Mouse (Mus musculus) spleen, adult 2 months (tissue): ENCODE results near the gene Fut11.

Experiments used
- CTCF ChIP-seq: fragments of 200-500 bp; IDR thresholded peaks from 2 replicates; pipeline ENCODE4 v1.5.1; 2011; ENCODE audit warnings: mild to moderate bottlenecking, inconsistent platforms; ENCODE audit not compliant: insufficient read depth, insufficient read length, insufficient replicate concordance; ENCODE audit errors: extremely low read depth
- POLR2A ChIP-seq: fragments of 200-500 bp; IDR thresholded peaks from 2 replicates; pipeline ENCODE4 v1.6.1; 2011; ENCODE audit warnings: low read depth, low read length, inconsistent platforms

DNA sequence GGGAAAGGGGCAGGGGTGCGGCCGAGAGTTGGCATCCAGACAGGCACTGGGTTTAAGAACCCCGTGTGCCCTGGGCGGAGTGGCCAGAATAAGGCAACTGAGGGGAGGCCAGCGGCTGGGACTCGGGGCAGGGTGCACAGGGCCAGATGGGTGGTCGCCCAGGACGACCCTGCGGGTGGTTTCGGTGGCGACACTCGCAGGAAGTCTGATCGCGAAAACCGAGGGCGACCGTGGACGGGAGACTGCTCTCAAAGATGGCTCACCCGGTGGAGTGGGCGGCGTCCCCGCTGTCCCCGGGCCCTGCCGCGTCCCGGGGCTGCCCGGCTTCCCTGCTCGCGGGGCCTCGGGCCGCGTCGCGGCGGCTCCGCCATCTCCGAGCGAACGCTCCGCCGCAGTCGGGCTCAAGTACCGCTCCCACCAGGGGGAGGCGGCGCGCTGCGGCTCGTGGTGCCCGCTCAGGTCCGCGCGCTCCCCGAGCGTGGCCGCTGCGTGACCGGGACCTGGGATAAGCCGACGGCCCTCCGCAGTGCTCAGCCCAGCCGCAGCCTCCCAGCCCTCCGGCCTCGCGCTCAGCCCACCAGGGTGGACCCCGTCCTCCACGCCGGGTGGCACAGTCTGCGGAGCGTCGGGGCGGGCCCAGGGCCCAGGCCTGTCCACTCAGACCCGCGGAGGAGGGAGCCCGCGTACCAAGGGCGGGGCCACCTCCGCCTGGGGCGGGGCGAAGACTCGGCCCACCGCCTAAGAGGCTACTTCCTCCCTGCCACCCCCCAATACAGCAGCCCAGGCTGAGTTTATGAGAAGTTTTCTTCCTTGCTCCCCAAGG is 39.4 kb downstream of the Fut11 start, which contains the start of gene Ndst2:
- peak; percentile 73 for TF ChIP-seq POLR2A
- TF ChIP-seq CTCF, result no peak
